In the genomic region with DNA sequence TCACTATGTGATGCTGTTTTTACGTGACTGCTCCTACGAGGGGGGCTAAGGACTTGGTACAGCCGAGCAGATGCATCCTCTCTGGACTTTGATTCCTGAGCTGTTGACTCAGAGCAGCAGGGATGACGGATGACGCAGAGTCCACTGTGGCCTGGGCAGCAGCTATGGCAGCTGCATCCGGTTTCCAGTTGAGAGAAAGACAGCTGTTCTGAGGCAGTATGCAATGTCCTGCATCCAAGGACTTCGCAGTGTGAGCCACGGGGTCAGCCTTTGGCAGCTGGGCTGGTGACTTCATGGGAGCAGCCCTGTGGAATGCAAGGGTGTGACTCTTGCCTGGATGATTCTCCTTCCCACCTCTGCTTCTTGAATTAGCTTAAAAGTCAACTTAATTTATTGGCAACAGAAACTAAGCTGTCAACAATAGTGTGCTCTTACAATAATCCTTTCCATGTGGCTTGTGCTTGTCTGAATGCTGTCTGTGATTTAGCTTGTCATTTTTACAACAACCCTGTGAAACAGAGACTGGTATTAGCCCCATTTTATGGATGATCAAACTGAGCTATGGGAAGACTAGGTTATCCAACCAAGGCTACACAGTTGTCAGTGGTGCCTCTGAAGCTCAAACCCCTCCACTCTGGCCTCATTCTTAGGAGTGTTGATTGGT, we compare ENCODE assay signal across 8 mouse cellular contexts. TPM values are rescaled to one million over a fixed set of nuclear protein-coding genes. Genes with fewer than 3 reads are reported as not detected.
DNase-seq lines count a peak whose midpoint lies in the region; ATAC-seq lines count a peak whose summit lies in the region.

No protein-coding gene starts in this region.

- no peak overlapping the region for H3K9ac ChIP-seq in heart, embryonic 14.5 days (ENCODE audit: low read length)

- H3K9me3 ChIP-seq in heart, embryonic 14.5 days (ENCODE audit: control insufficient read depth, low read length): no peaks in the 10 kb centered on the region

- no peaks in the 10 kb centered on the region for H3K27me3 ChIP-seq in heart, embryonic 14.5 days (ENCODE audit: control insufficient read depth, insufficient read depth, low read length)

- ATAC-seq in common myeloid progenitor, adult 5-6 weeks (replicated peaks; ENCODE audit: low read depth, poor library complexity, severe bottlenecking): peak; percentile 20; the same call in 1 of the 2 replicates
- ATAC-seq in heart, embryonic 14.5 days (ENCODE audit: insufficient number of reproducible peaks, insufficient read depth, low FRiP score, low read depth): peak; percentile 48
- ATAC-seq in megakaryocyte progenitor cell, adult 5-6 weeks (replicated peaks; ENCODE audit: poor library complexity): peak; percentile 17; the same call in 1 of the 2 replicates

- no peaks in the 10 kb centered on the region for H3K36me3 ChIP-seq in heart, embryonic 14.5 days (ENCODE audit: control insufficient read depth, insufficient read depth, low read length)

- DNase-seq in ZHBTc4 (ENCODE audit: low read depth, low spot score): peak; percentile 6
- DNase-seq in kidney, postnatal 10 days: peak; percentile 82
- no peak for DNase-seq in layer of hippocampus, adult 8-10 months (ENCODE audit: low spot score in 2 of 2)
- no peak for DNase-seq in cerebellum, postnatal 36 days
- no peak for DNase-seq in frontal cortex, postnatal 14 days (ENCODE audit: low spot score in 2 of 2)

- WGBS in heart, embryonic 14.5 days: 43% methylated on average over 8 of the region's 8 CpGs

- peaks cover 10 to 27% of the 10 kb centered on the region in 2 experiments for H3K4me1 ChIP-seq in heart, embryonic 14.5 days (ENCODE audit: control insufficient read depth in 2 of 2, insufficient read depth in 2 of 2, low read length in 2 of 2)

- no peak overlapping the region for H3K4me3 ChIP-seq in heart, embryonic 14.5 days (ENCODE audit: control insufficient read depth in 1 of 2, insufficient read depth in 1 of 2, low read depth in 1 of 2, low read length in 2 of 2)

- no peak overlapping the region for H3K4me2 ChIP-seq in heart, embryonic 14.5 days (ENCODE audit: low read length)

- H3K27ac ChIP-seq in heart, embryonic 14.5 days (replicated peaks in 1 of 2; ENCODE audit: control insufficient read depth in 1 of 2, insufficient read depth in 1 of 2, low read depth in 2 of 2, low read length in 2 of 2): no peak overlapping the region

RNA-seq across cellular contexts. Expression of a gene that starts 41.4 kb away (rescaled TPM):
- total RNA-seq in common myeloid progenitor, adult 5-6 weeks (2017): 3.6 and 9.3 TPM in 2 replicates
- polyA plus RNA-seq in heart, embryonic 14.5 days (2014; fragmentation: Nextera tagmentation; extraction: Ambion mirVana): 2.3 and 2.8 TPM in 2 replicates
- total RNA-seq in megakaryocyte progenitor cell, adult 5-6 weeks (2015): 2.1 and 4.4 TPM in 2 replicates
- 3.8 and 5.6 TPM in 2 replicates for total RNA-seq in megakaryocyte progenitor cell, adult 5-6 weeks (2017)
- 10 to 100 TPM in 3 of 4 experiments, 1 to 10 TPM in 1; 9.0 to 13.9 (median 11.2) TPM for total RNA-seq in layer of hippocampus, adult 8-10 months (2022)

Comparison
In these comparisons a context has a peak if more than half of its experiments do, and no peak if none do; other contexts are left out.
1. DNase-seq: peak in ZHBTc4 (single experiment) and kidney, postnatal 10 days (single experiment); none in layer of hippocampus, adult 8-10 months (0 of 2), cerebellum, postnatal 36 days (0 of 2) and frontal cortex, postnatal 14 days (0 of 2).
2. Peak in every context shown above with its lines, with median percentiles within 50 percentile points of each other: ATAC-seq.